Mouse (Mus musculus): Measurements from ENCODE around the gene 1190002N15Rik. TPM values are rescaled to one million over a fixed set of nuclear protein-coding genes. Genes with fewer than 3 reads are reported as not detected.

Gene 1190002N15Rik
- polyA plus RNA-seq, 1 experiment = 4.1 TPM

- no peak for DNase-seq (ENCODE audit: low read depth in 1 of 2, low spot score in 2 of 2)
- no peaks in the 10 kb centered on the region for H3K36me3 ChIP-seq (ENCODE audit: control insufficient read depth, insufficient read depth, low read length)
- WGBS = 80% methylated on average over 5 of the region's 5 CpGs
- peaks cover 2% of the 10 kb centered on the region for H3K4me1 ChIP-seq (ENCODE audit: control insufficient read depth, insufficient read depth, insufficient read length)
- TF ChIP-seq POLR2A (IDR thresholded peaks at IDR 0.05; ENCODE audit: low read depth, low read length) (no peak), CTCF (IDR thresholded peaks at IDR 0.05; ENCODE audit: extremely low read depth, insufficient read depth, insufficient read length, insufficient replicate concordance) (no peak)
- no peak overlapping the region for H3K27ac ChIP-seq (ENCODE audit: insufficient read depth, low read length)
- no peak overlapping the region for H3K4me3 ChIP-seq (ENCODE audit: extremely low read depth, insufficient read depth, insufficient read length)
- H3K27me3 ChIP-seq (ENCODE audit: control insufficient read depth, insufficient read depth, low read length) = no peaks in the 10 kb centered on the region
Observed at GRCm38 (mm10) chr9:94567722-94568314, 29.9 kb upstream of the 1190002N15Rik start.

DNA sequence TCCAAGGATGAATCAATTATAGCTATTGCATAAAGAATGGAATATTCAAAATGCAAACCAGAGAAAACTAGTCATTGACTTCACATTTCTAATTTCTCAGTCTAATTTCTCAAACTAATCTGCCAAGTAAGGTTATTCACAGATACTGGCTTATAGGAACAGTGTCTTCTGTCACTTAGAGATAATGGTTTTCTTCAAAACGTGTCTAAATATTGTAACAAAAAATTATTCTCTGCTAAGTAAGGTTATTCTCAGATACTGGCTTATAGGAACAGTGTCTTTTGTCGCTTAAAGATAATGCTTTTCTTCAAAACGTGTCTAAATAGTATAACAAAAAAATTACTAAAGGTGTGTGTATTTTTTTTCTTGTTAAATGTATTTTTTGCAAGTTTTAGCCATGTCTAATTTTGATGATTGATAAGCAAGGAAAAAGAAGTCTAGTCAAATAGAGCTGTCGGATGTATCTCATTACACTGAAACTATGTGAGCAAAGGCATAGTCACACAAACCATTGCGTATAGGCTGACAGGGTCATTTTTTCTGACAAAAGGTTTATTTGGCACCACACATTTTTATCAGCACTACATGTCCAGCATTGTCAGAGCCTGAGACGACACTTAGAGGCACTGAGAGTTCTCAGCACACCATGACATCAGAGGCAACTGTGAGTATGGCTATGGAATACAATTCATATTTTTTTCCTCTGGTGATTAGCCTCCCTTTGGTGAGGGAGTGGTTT lies 19.1 kb upstream of the 1190002N15Rik start:
- no peak for TF ChIP-seq POLR2A (IDR thresholded peaks at IDR 0.05; ENCODE audit: low read depth, low read length)
- no peak for TF ChIP-seq CTCF (IDR thresholded peaks at IDR 0.05; ENCODE audit: extremely low read depth, insufficient read depth, insufficient read length, insufficient replicate concordance)
- Histone ChIP-seq H3K27me3 (ENCODE audit: control insufficient read depth, insufficient read depth, low read length) (no peaks in the 10 kb centered on the region), H3K4me1 (ENCODE audit: control insufficient read depth, insufficient read depth, insufficient read length) (no peaks in the 10 kb centered on the region), H3K27ac (ENCODE audit: insufficient read depth, low read length) (no peak overlapping the region), H3K4me3 (ENCODE audit: extremely low read depth, insufficient read depth, insufficient read length) (no peak overlapping the region), H3K36me3 (ENCODE audit: control insufficient read depth, insufficient read depth, low read length) (no peaks in the 10 kb centered on the region)
- no peak for DNase-seq (ENCODE audit: low read depth in 1 of 2, low spot score in 2 of 2)
- 81% methylated on average over 6 of the region's 6 CpGs for WGBS

GRCm38 (mm10) chr9:94556249-94556648 lies 18.4 kb upstream of the 1190002N15Rik start:
- DNase-seq (ENCODE audit: low read depth in 1 of 2, low spot score in 2 of 2) = no peak
- no peak overlapping the region for H3K27ac ChIP-seq (ENCODE audit: insufficient read depth, low read length)
- H3K36me3 ChIP-seq (ENCODE audit: control insufficient read depth, insufficient read depth, low read length) = no peaks in the 10 kb centered on the region
- H3K27me3 ChIP-seq (ENCODE audit: control insufficient read depth, insufficient read depth, low read length) = no peaks in the 10 kb centered on the region
- TF ChIP-seq POLR2A (IDR thresholded peaks at IDR 0.05; ENCODE audit: low read depth, low read length) (no peak), CTCF (IDR thresholded peaks at IDR 0.05; ENCODE audit: extremely low read depth, insufficient read depth, insufficient read length, insufficient replicate concordance) (no peak)
- no peaks in the 10 kb centered on the region for H3K4me1 ChIP-seq (ENCODE audit: control insufficient read depth, insufficient read depth, insufficient read length)
- H3K4me3 ChIP-seq (ENCODE audit: extremely low read depth, insufficient read depth, insufficient read length) = no peak overlapping the region

DNA sequence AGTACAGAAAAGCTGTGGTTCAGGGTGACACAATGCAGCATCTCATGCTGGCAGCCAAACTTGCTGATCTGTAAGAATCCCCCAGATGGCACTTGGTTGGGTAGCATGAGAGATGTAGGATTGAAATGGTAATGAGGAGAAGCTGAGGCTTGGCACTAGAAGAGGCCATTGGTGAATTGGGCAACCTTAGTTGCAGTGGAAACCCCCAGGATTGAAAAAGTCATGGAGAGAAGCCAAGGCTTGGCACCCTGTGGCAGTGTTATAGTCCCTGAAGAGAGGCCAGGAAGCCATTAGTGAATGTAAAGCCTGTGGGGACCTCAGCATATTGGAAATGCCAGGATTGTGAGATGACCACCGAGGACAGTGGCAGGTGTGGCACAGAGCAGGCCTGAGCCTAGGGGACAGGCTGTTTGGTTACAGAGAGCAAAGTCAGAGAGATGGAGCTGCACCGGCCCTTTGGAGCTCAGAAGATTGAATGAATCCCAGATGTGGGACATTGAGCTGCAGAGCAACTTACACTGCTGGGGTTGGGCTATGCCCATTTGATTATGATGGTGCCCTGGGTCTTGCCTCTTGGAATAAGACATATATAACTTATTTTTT lies 12.7 kb upstream of the 1190002N15Rik start:
- H3K4me1 ChIP-seq (ENCODE audit: control insufficient read depth, insufficient read depth, insufficient read length) = peaks cover 3% of the 10 kb centered on the region
- WGBS = 89% methylated on average over 2 of the region's 2 CpGs
- H3K36me3 ChIP-seq (ENCODE audit: control insufficient read depth, insufficient read depth, low read length) = no peaks in the 10 kb centered on the region
- H3K4me3 ChIP-seq (ENCODE audit: extremely low read depth, insufficient read depth, insufficient read length) = no peak overlapping the region
- H3K27me3 ChIP-seq (ENCODE audit: control insufficient read depth, insufficient read depth, low read length) = no peaks in the 10 kb centered on the region
- TF ChIP-seq POLR2A (IDR thresholded peaks at IDR 0.05; ENCODE audit: low read depth, low read length) (no peak), CTCF (IDR thresholded peaks at IDR 0.05; ENCODE audit: extremely low read depth, insufficient read depth, insufficient read length, insufficient replicate concordance) (no peak)
- DNase-seq (ENCODE audit: low read depth in 1 of 2, low spot score in 2 of 2) = no peak
- H3K27ac ChIP-seq (ENCODE audit: insufficient read depth, low read length) = no peak overlapping the region

DNA sequence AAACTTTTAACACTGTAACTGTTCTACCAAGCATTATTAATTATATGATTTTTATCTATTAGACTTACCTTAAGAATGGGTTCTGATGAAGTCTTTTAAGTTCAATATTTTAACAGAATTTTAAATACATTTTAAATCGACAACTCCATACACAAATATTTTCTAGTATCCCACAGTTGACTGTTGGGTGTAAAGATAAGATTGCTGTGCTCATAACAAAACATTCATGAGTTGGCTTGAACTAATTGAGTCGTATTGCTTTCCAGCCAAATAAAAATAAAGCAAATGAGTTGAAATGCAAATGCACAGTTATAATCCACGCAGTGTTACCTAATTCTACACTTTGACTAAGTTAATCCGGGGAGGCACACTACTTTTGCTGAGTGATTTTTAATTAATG lies 6.0 kb upstream of the 1190002N15Rik start:
- 90% methylated on average over 4 of the region's 4 CpGs for WGBS
- Histone ChIP-seq H3K27me3 (ENCODE audit: control insufficient read depth, insufficient read depth, low read length) (no peaks in the 10 kb centered on the region), H3K4me3 (ENCODE audit: extremely low read depth, insufficient read depth, insufficient read length) (no peak overlapping the region), H3K4me1 (ENCODE audit: control insufficient read depth, insufficient read depth, insufficient read length) (no peaks in the 10 kb centered on the region), H3K27ac (ENCODE audit: insufficient read depth, low read length) (no peak overlapping the region), H3K36me3 (ENCODE audit: control insufficient read depth, insufficient read depth, low read length) (no peaks in the 10 kb centered on the region)
- TF ChIP-seq POLR2A (IDR thresholded peaks at IDR 0.05; ENCODE audit: low read depth, low read length) = no peak
- no peak for TF ChIP-seq CTCF (IDR thresholded peaks at IDR 0.05; ENCODE audit: extremely low read depth, insufficient read depth, insufficient read length, insufficient replicate concordance)
- no peak for DNase-seq (ENCODE audit: low read depth in 1 of 2, low spot score in 2 of 2)

DNA sequence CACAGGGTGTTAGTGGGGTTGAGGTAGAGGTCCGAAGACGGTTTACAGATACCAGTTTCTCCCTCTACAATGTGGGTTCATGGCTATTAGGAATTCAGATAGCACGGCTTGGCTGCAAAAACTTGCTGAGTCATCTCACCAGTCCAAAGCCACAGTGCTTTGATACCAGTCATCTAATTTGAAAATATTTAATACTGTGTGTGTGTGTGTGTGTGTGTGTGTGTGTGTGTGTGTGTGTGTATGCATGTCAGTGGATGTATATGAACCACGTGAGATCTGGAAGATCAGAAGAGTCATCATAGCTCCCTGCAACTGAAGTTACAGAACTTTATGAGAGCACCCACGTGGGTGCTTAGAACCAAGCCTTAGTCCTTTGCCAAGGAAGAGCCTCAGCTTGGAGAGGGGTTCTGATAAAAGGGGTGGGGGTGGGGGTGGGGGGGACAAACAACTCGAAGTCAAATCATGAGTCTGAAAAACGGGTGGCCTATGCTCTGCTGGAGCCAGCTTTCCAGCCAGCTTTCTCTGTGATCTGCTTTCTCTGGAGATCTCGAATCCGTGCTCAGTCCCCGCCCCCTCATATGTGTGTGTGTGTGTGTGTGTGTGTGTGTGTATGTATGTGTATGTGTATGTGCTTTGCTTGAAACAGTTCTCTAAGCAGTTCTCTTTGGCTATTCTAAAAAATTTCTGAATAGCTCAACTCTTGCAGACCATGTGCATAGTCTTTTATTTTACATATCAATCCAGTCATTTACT lies 2.6 kb upstream of the 1190002N15Rik start:
- DNase-seq (ENCODE audit: low read depth in 1 of 2, low spot score in 2 of 2) = no peak
- WGBS = 70% methylated on average over 10 of the region's 10 CpGs
- TF ChIP-seq POLR2A (IDR thresholded peaks at IDR 0.05; ENCODE audit: low read depth, low read length) (no peak), CTCF (IDR thresholded peaks at IDR 0.05; ENCODE audit: extremely low read depth, insufficient read depth, insufficient read length, insufficient replicate concordance) (no peak)
- no peaks in the 10 kb centered on the region for H3K36me3 ChIP-seq (ENCODE audit: control insufficient read depth, insufficient read depth, low read length)
- H3K27ac ChIP-seq (ENCODE audit: insufficient read depth, low read length) = no peak overlapping the region
- peaks cover 3% of the 10 kb centered on the region; the same call in 1 of the 2 replicates for H3K4me1 ChIP-seq (ENCODE audit: control insufficient read depth, insufficient read depth, insufficient read length)
- no peak overlapping the region for H3K4me3 ChIP-seq (ENCODE audit: extremely low read depth, insufficient read depth, insufficient read length)
- no peaks in the 10 kb centered on the region for H3K27me3 ChIP-seq (ENCODE audit: control insufficient read depth, insufficient read depth, low read length)
